Mouse (Mus musculus) large intestine, adult 2 months (tissue): Measurements from ENCODE around the gene Ints14. TPM values are rescaled to one million over a fixed set of nuclear protein-coding genes. Genes with fewer than 3 reads are reported as not detected.

ENCODE experiments used
- polyA plus RNA-seq: library from polyadenylated mRNA; depleted of rRNA; stranded (reverse); fragments of >200 nt; gene quantifications from 2 replicates; pipeline ENCODE4 v1.2.3, GENCODE M21; 2012; rRNA removed

Ints14 gene
- polyA plus RNA-seq, 1 experiment: 13.5 TPM

Other genes with a start within 250 kb of the Ints14 start
- 174 and 187 TPM in 2 replicates for gene Rab11a, start 223.1 kb upstream of the Ints14 start, polyA plus RNA-seq
- gene Dennd4a, start 149.6 kb upstream of the Ints14 start, polyA plus RNA-seq: 3.5 and 3.8 TPM in 2 replicates
- gene Slc24a1, start 9.3 kb upstream of the Ints14 start, polyA plus RNA-seq: not detected in 2 replicates
- 28.1 and 32.4 TPM in 2 replicates for gene Hacd3, start 60.8 kb downstream of the Ints14 start, polyA plus RNA-seq
- 30.0 and 41.0 TPM in 2 replicates for gene Dpp8, start 71.5 kb downstream of the Ints14 start, polyA plus RNA-seq
- gene Igdcc4, start 140.6 kb downstream of the Ints14 start, polyA plus RNA-seq: 1.5 and 1.9 TPM in 2 replicates
- not detected in 2 replicates for gene Igdcc3, start 180.3 kb downstream of the Ints14 start, polyA plus RNA-seq
- 7.6 and 10.4 TPM in 2 replicates for gene Parp16, start 234.4 kb downstream of the Ints14 start, polyA plus RNA-seq